Mouse (Mus musculus) embryonic fibroblast, embryonic 13.5 days (primary cell): ENCODE data around the gene Fam163a.

ENCODE experiments used
- CTCF ChIP-seq: IDR thresholded peaks from 2 replicates; pipeline ENCODE4 v1.5.1; 2011; ENCODE audit warnings: mild to moderate bottlenecking, control low read depth, low read length, moderate library complexity, borderline replicate concordance; ENCODE audit not compliant: insufficient read depth
- POLR2A ChIP-seq: IDR thresholded peaks from 2 replicates; pipeline ENCODE4 v1.6.1; 2011; ENCODE audit warnings: low read depth, mild to moderate bottlenecking, control low read depth, low read length, moderate library complexity

DNA sequence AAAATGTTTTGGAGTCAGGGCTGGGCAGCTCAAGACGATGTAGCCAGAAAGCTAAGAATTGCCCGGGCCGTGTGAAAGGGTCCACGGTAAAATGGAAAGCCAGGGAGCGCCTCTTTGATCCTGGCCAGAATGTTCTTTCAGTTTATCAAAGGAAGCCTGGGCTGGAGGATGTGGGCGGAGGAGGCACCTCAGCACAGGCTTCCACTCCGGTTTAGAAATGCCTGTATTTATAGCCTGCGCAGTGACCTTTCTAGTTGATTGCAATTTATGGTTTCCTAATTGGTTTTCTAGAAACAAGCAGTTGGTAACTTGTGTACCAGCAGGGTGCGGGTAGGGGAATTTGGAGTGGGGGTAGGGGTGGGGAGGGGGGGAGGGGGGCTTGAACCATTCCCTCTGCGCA lies 96.4 kb downstream of the Fam163a start:
- TF ChIP-seq POLR2A: no peak
- TF ChIP-seq CTCF: no peak
